Mouse (Mus musculus) embryonic facial prominence, embryonic 11.5 days (tissue): ENCODE results near the gene Tmem150b. TPM values are rescaled to one million over a fixed set of nuclear protein-coding genes. Genes with fewer than 3 reads are reported as not detected.
A peak's percentile ranks its signal among the peaks of the same experiment; 100 is the strongest.

Experiments used
- ATAC-seq: fragments of 200-750 bp; cut with Nextera tagmentation; replicated peaks from 2 replicates; pipeline ENCODE4 v1.8.0; 2017; ENCODE audit warnings: low read depth; ENCODE audit not compliant: insufficient number of reproducible peaks, low FRiP score, low TSS enrichment
- DNase-seq: peaks from one replicate; pipeline ENCODE4 v3.0.0-alpha.2; 2015; ENCODE audit warnings: low spot score
- H3K27ac ChIP-seq: fragments of 300-500 bp; sonication (generic); replicated peaks from 2 replicates; pipeline ENCODE4 v1.5.1; 2014; ENCODE audit warnings: mild to moderate bottlenecking, low read depth, low read length, control low read depth
- H3K27me3 ChIP-seq: fragments of 300-500 bp; sonication (generic); 2 replicates; pipeline ENCODE4 v1.6.1; 2014; ENCODE audit warnings: mild to moderate bottlenecking, low read length, moderate library complexity, mixed read lengths; ENCODE audit not compliant: control insufficient read depth, insufficient read depth
- H3K36me3 ChIP-seq: fragments of 300-500 bp; sonication (generic); replicated peaks from 2 replicates; pipeline ENCODE4 v1.6.1; 2014; ENCODE audit warnings: low read depth, mild to moderate bottlenecking, low read length, moderate library complexity, mixed read lengths; ENCODE audit not compliant: control insufficient read depth, insufficient read depth
- H3K4me1 ChIP-seq: fragments of 300-500 bp; sonication (generic); 2 replicates; pipeline ENCODE4 v1.6.1; 2014; ENCODE audit warnings: low read length, mixed read lengths; ENCODE audit not compliant: control insufficient read depth, insufficient read depth
- H3K4me2 ChIP-seq: fragments of 300-500 bp; sonication (generic); 2 replicates; pipeline ENCODE4 v1.6.1; 2014; ENCODE audit warnings: low read depth, mild to moderate bottlenecking, control low read depth, low read length, moderate library complexity
- H3K4me3 ChIP-seq: fragments of 300-500 bp; sonication (generic); 2 replicates; pipeline ENCODE4 v1.5.1; 2014; ENCODE audit warnings: low read depth, low read length, control low read depth
- H3K9ac ChIP-seq: fragments of 300-500 bp; sonication (generic); replicated peaks from 2 replicates; pipeline ENCODE4 v1.6.1; 2014; ENCODE audit warnings: mild to moderate bottlenecking, control low read depth, low read length
- H3K9me3 ChIP-seq: fragments of 300-500 bp; sonication (generic); replicated peaks from 2 replicates; pipeline ENCODE4 v1.6.1; 2016; ENCODE audit warnings: mild to moderate bottlenecking, low read length, inconsistent platforms, mixed read lengths; ENCODE audit not compliant: control insufficient read depth
- WGBS: fragments of 180-500 bp; shearing (Covaris S2); extraction: QIAGEN DNeasy Blood & Tissue Kit; methylation state at CpG from one replicate; pipeline ENCODE4 v1.1.7; 2014; 5-methylcytosine and 5-hydroxymethylcytosine counted together
- polyA plus RNA-seq: library from polyadenylated mRNA; unstranded; fragments of >200 nt; fragmentation: Nextera tagmentation; extraction: Ambion mirVana; gene quantifications from 2 replicates; pipeline ENCODE4 v1.2.1, GENCODE M21; 2014

Gene Tmem150b
- polyA plus RNA-seq, 1 experiment from 2014 or later, result not detected

- no peaks in the 10 kb centered on the region for H3K4me1 ChIP-seq
These were observed 56.5 kb downstream of the Tmem150b start for GRCm38 (mm10) chr7:4668506-4668905.

GRCm38 (mm10) chr7:4666871-4667270 lies 58.2 kb downstream of the Tmem150b start:
- Histone ChIP-seq H3K9ac (no peak overlapping the region), H3K4me3 (no peak overlapping the region), H3K27me3 (no peaks in the 10 kb centered on the region), H3K27ac (no peak overlapping the region), H3K4me1 (no peaks in the 10 kb centered on the region), H3K36me3 (peaks cover 2% of the 10 kb centered on the region), H3K4me2 (no peak overlapping the region), H3K9me3 (no peaks in the 10 kb centered on the region)
- WGBS, result 90% methylated on average over 5 of the region's 5 CpGs
- DNase-seq, result no peak
- ATAC-seq, result no peak

More at GRCm38 (mm10) chr7:4668506-4668905, 56.5 kb downstream of the Tmem150b start:
- 91% methylated on average over 8 of the region's 8 CpGs for WGBS
- H3K9ac ChIP-seq, result no peak overlapping the region
- no peaks in the 10 kb centered on the region for H3K9me3 ChIP-seq
- H3K4me3 ChIP-seq, result no peak overlapping the region
- peaks cover 5% of the 10 kb centered on the region for H3K36me3 ChIP-seq
- no peak overlapping the region for H3K27ac ChIP-seq
- ATAC-seq, result no peak
- DNase-seq, result no peak
- H3K27me3 ChIP-seq, result no peaks in the 10 kb centered on the region
- H3K4me2 ChIP-seq, result no peak overlapping the region

- ATAC-seq (no peak), DNase-seq (no peak)
- 76% methylated on average over 2 of the region's 2 CpGs for WGBS
- Histone ChIP-seq H3K27ac (no peak overlapping the region), H3K36me3 (peaks cover 2% of the 10 kb centered on the region), H3K4me2 (no peak overlapping the region), H3K9ac (no peak overlapping the region), H3K9me3 (no peaks in the 10 kb centered on the region), H3K4me1 (no peaks in the 10 kb centered on the region; the same call in 1 of the 2 replicates), H3K4me3 (no peak overlapping the region), H3K27me3 (no peaks in the 10 kb centered on the region)
These were observed 61.3 kb downstream of the Tmem150b start for GRCm38 (mm10) chr7:4663742-4664141.

- no peaks in the 10 kb centered on the region for H3K27me3 ChIP-seq
- no peak overlapping the region for H3K4me2 ChIP-seq
- no peak for ATAC-seq
- H3K27ac ChIP-seq, result no peak overlapping the region
- no peaks in the 10 kb centered on the region for H3K9me3 ChIP-seq
- DNase-seq, result no peak
- 72% methylated on average over 8 of the region's 8 CpGs for WGBS
- no peaks in the 10 kb centered on the region; the same call in 1 of the 2 replicates for H3K4me1 ChIP-seq
- H3K9ac ChIP-seq, result no peak overlapping the region
- H3K36me3 ChIP-seq, result peaks cover 2% of the 10 kb centered on the region
- H3K4me3 ChIP-seq, result no peak overlapping the region
These were observed 61.9 kb downstream of the Tmem150b start for GRCm38 (mm10) chr7:4663179-4663578.

GRCm38 (mm10) chr7:4659911-4660443 lies 65.1 kb downstream of the Tmem150b start:
- H3K4me1 ChIP-seq, result peaks cover 7% of the 10 kb centered on the region
- peak overlapping the region; percentile 92 for H3K9ac ChIP-seq
- no peaks in the 10 kb centered on the region for H3K27me3 ChIP-seq
- DNase-seq (no peak), ATAC-seq (no peak)
- peak overlapping the region; percentile 92 for H3K4me3 ChIP-seq
- H3K4me2 ChIP-seq, result peak overlapping the region; percentile 92
- peak overlapping the region; percentile 86 for H3K27ac ChIP-seq
- 66% methylated on average over 3 of the region's 3 CpGs for WGBS
- H3K9me3 ChIP-seq, result no peaks in the 10 kb centered on the region
- peaks cover 2% of the 10 kb centered on the region for H3K36me3 ChIP-seq

GRCm38 (mm10) chr7:4658912-4659551 lies 66.0 kb downstream of the Tmem150b start, which contains the start of gene Ppp6r1:
TSS of gene Ppp6r1 (minus strand) at chr7:4659019.
- H3K36me3 ChIP-seq, result peaks cover 2% of the 10 kb centered on the region
- H3K9me3 ChIP-seq, result no peaks in the 10 kb centered on the region
- peak within 1 kb of the TSS; percentile 92 for H3K4me2 ChIP-seq
- no peaks in the 10 kb centered on the region for H3K27me3 ChIP-seq
- H3K4me3 ChIP-seq, result peak within 1 kb of the TSS; percentile 92
- ATAC-seq (peak; percentile 96), DNase-seq (peak; percentile 97)
- under 1% methylated on average over 54 of the region's 54 CpGs for WGBS
- peak within 1 kb of the TSS; percentile 92 for H3K9ac ChIP-seq
- peaks cover 7% of the 10 kb centered on the region for H3K4me1 ChIP-seq
- H3K27ac ChIP-seq, result peak within 1 kb of the TSS; percentile 86

- H3K4me3 ChIP-seq, result peak overlapping the region; percentile 92
- H3K9ac ChIP-seq, result peak overlapping the region; percentile 92
- H3K4me1 ChIP-seq, result peaks cover 7% of the 10 kb centered on the region
- under 1% methylated on average over 59 of the region's 78 CpGs for WGBS
- H3K27ac ChIP-seq, result peak overlapping the region; percentile 86
- peak; percentile 75 for ATAC-seq
- peak; percentile 53 for DNase-seq
- peak overlapping the region; percentile 92 for H3K4me2 ChIP-seq
- H3K9me3 ChIP-seq, result no peaks in the 10 kb centered on the region
- no peaks in the 10 kb centered on the region for H3K27me3 ChIP-seq
- no peaks in the 10 kb centered on the region; the same call in none of the 2 replicates for H3K36me3 ChIP-seq
These were observed 66.7 kb downstream of the Tmem150b start for GRCm38 (mm10) chr7:4658128-4658907.
